Mouse (Mus musculus): ENCODE data around the gene Shkbp1. TPM values are rescaled to one million over a fixed set of nuclear protein-coding genes. Genes with fewer than 3 reads are reported as not detected.

Gene Shkbp1
- 50.8 and 57.4 TPM in 2 replicates for polyA plus RNA-seq (2012; rRNA removed)

DNA sequence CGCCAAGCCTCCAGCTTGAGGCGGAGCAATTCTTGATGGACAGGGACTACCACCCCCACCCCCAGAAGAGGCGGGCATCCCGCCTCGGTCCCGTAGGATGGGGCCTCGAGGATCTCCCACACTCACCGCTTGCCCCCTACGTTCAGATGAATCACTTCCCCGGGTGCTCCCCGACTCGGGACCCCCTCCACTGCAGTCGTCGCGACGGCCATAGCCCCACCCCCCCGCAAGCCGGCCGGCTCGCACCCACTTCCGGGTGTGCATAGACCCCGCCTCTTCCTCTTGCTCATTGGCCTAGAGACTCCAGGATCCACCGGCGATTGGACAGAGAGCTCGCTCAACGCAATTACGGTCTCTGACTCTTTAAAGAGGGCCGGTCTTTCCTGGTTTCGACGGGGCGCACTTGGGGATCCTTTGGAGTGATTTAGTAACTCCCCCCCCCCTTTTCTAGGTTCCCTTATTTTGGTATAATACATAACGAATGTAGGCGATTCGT is at the start of gene Shkbp1:
Gene Shkbp1, minus strand, starts transcription at position 275 of the 496 bp plus-strand sequence.
- no peak for DNase-seq (ENCODE audit: low read depth)

DNA sequence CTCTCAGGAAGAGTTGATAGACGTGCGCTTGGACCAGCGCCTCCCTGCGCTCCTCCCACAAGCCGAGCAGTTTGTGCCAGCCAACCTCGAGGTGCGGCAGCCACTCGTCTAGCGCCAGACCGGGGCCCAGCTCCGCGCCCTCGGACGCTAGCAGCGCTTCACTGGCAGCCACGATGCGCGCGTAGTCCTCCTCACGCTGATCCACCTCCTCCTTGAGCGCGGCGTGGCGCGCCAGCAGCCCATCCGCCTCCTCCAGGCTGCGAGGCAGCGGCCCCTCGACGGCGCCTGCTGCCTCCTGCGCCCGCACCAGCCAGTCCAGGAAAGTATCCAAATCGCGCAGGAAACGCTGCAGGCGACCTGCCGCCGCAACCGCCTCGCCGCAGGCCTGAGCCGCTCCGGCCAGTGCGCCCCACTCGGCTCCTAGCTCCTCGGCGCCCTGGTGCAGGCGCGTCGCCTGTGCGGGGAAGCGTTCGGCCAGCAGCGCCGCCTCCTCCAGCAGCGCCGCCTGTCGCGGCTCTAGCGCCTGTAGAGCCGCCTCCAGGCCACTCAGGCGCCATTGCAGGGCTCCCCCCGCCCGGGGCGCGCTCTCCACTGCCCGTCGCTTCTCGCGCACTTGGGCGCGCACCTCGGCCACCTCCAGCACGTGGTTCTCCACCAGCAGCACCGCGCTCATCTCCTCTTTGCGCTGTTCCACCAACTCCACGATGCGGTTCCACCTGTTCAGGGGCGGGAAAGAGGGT is 48.6 kb upstream of the Shkbp1 start:
- no peak for DNase-seq (ENCODE audit: low read depth)

DNA sequence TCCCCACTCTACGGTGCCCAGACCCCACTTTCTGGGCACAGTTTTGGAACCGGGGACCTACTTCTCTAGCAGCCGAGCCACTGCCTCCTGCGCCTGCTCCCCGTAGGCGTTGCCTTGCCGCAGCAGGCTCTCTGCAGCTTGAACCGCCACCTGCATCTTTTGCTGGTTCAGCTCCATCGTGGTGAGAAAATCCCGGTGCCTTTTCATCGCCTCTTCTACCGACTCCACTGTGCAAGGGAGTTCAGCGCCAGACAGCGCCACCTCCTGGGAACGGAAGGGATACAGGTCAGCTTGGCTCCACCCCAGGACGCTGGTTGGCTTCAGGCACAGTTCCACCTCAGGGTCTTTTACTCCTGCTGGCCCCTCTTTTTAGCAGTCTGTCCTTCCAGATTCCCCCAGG is 46.9 kb upstream of the Shkbp1 start:
- DNase-seq (ENCODE audit: low read depth), result no peak

DNA sequence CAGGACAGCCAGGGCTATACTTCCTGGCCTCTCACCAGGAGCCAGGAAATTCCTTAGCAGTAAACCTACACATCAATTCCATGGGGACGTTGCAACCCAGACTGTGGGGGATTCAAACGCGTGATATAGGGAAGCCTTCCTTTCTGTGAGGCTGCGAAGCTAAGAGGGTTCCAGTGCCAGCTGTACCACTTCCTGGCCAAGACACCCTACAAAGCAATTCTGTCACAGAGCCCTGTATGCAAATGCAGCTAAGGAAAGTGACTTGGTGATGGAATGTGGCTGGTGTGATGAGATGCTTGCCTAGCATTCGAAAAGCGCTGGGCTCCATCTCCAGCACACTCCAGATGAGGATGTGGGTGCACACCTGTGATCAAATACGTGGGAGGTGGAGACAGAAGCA is 44.7 kb upstream of the Shkbp1 start:
- DNase-seq (ENCODE audit: low read depth), result no peak

DNA sequence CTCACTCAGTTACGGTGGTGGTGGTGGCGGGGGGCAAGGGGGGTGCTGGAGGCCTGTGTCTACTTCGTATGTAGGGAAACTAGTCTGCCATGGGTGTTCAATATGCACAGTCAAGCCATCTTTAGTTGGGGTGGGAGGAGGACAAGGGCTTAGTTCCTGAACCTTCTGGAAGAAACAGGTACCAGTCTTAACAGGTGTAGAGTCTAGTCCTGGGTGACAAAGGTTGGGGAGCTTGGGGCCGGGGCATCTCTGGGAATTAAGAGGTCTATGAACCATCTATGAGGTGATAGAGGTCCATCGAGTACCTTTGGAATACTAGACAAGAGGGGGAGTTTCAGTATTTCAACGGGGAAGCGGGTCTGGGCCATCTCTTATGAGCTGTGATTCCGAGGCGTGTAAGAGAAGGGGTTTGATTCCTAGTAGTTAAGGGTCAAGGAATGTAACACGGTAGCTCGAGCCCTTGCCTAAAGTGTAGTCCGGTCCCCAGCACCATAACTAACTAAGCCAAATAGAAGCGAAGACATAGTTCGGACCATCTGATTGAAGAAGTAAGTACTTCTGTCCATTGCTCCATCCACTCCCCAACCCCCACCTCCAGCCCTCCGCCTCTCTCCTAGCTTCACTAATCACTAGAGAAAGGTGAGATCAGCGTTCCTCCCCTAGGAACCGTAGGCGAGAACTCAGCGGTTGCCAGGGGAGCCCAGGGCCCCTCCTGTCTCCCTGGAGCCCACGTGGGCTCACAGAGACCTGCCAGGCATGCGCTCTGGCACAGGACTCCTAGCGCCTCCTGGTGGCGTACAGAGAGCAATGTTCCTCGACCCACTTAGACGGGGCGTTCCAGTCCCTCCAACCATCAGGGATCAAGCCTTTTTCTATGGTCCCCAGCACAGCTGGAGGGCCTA is 41.5 kb upstream of the Shkbp1 start:
- no peak for DNase-seq (ENCODE audit: low read depth)

DNA sequence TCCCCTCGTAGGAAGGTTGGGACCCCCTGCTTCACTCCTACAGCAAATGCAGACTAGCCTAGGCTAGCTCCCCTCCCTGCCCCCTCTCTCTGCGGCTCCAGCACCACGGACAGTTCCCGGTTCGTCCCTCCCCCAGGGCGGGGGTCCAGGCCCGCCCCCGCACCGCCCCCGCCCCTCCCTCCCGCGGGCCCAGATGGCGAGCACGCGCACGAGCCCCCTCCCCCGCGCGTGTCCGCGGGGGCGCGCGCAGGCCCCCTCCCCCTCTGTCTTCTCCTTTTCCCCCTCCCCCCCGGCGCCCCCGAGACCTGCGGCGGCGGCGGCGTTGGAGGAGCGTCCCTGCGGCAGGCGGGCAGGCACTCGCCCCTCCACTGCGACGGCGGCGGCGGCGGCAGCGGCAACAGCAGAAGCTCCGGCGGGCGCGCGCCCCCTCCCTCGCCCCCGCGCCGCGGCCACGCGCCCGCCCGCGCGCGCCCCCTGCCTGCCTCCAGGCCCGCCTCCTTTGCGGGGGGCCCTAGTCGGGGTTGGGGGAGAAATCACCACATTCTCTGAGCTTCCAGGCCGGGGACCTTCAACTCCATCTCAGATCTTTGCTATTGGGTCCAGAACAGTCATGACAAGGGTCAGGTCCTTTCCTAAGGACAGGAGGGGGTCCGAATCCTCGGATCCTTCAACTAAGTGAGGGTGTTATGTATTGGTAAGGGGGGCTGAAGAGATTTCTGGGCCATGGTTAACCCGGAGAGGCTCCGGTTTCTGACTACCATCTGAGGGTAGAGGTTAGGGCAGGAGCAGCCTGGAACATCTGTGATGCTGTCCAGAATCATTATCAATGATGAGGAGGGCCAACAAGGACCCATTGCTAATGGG is 40.6 kb upstream of the Shkbp1 start:
- DNase-seq (ENCODE audit: low read depth), result no peak

DNA sequence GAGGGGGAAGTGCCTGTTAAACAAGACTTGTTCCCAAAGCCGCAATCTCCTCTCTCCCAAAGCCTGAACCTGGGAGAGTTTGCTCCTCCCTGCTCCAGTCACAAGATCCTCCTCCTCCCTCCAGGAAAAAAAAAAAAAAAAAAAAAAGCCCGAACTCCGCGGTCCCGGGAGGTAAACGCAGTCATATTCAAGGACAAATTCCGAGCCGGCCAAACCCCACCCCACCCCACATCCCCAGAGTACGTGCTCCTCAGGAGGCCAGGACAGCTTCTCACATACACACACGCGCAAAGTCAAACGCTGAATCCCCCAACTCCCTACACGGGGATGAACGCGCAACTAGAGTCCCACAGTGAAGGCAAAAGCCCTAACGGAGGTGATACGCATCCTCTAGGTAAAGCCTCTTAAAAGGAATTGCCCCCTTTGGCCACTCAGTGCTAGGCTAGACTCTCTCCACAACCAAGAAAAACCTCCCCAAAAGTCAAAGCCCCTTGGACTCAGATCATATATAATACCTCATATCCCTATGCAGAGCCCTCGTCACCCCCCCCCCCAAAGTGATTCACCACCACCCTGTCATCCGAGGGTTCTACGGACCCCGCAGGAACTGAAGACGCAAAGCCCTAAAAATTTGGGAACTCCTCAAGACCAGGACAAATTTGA is 39.8 kb upstream of the Shkbp1 start:
- DNase-seq (ENCODE audit: low read depth), result no peak

DNA sequence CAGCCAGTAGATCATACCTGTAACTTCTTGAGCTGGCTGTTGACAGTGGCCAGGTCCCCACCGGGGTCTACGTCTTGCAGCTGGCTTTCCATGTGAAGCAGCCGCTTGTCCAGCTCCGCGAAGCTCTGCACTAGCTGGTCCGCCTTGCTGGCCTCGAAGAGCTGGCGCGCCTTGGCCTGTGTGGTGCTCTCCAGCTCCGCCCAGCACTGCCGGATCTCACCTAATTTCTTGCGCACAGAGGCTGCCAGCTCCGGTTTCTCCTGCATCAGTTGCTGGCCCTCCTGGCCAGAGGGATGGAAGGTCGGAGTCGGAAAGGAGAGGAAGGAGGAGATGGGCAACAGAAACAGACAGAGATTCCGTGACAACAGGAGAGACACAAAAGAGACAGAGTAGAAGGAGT is 35.6 kb upstream of the Shkbp1 start:
- no peak for DNase-seq (ENCODE audit: low read depth)

DNA sequence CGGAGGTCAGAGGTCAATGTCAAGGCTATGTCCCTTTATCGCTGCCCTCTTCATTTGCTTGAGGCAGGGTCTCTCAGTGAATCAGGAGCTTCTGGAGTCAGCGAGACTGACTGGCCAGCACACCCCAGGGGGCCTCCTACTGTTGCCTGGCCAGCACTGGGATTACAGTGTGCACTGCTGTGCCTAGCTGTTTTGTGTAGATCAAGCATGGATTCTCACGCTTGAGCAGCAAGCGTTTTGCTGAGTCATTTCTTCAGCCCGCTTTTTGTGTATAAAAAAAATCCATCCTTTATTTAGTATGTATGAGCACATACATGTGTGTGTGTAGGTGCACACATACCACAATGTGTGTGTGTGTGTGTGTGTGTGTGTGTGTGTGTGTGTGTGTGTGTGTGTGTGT is 33.4 kb upstream of the Shkbp1 start:
- no peak for DNase-seq (ENCODE audit: low read depth)

DNA sequence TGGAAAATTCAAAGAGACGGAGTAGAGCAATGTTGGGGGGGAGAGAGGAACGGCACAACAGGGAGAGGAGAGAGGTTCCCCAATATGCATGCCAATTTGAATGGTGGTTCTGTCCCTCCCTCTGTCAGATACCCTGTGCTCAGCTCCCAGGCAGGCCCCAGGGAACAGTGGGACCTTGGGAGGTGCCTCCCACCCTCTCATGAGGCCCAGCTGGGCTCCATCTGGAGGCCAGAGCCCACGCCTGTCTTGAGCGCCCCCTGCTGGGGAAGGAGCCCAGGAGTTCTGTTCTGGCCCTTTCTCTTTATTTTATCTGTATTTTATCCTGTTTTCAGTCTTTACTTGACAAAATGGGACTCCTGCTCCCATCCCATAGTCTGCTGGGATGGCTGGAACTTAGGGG is 28.9 kb upstream of the Shkbp1 start:
- DNase-seq (ENCODE audit: low read depth), result no peak

DNA sequence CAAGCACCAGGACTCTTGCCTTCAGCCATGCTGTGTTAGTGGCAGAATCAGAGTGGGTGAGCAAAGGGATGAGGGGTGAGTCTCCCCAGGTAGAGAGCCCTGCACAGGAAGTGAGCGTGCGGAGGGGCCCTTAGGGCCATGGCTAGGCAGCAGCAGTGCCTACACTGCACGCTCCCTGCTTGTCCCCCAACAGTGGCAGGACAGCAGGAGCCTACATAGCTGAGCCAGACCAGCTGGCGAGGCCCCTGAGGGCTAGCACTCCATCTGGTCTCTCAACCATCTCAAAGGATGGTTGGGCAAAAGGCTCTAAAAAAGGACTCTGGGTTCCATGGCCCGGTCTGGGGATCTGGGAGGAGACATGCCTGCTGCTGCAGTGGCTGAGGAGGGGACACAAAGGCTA is 28.3 kb upstream of the Shkbp1 start:
- DNase-seq (ENCODE audit: low read depth), result no peak

DNA sequence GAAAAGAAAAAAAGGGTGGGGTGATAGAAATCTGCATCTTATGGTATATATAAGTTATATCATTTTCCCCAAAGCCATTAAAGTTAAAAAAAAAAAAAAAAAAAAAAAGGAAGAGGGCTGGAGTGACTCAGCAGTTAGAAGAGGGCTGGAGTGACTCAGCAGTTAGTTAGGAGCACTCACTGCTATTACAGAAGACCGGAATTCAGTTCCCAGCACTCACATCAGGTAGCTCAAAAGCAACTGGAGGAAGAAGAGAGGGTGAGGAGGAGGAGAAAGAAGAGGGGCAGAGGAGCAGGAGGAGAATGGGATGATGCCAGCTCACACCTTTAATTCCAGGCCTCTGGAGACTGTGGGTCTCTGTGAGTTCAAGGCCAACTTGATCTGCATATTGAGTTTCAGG is 27.4 kb upstream of the Shkbp1 start:
- DNase-seq (ENCODE audit: low read depth), result no peak

DNA sequence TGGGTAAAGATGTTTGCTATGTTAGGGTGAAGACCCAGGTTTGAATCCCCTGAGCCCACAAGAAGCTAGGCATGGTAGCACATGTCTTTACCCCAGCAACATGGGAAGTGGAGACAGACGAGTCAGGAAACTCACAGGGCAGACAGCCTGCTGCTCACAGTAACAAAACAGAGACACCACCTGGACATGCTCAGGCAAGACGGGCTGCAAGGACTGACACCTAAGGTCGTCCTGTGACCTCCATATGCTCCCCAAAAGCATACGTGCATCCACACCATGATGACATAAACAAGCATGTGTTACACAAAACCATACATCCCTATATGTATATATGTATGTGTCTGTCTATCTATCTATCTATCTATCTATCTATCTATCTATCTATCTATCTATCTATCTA is 25.7 kb upstream of the Shkbp1 start:
- DNase-seq (ENCODE audit: low read depth), result no peak

DNA sequence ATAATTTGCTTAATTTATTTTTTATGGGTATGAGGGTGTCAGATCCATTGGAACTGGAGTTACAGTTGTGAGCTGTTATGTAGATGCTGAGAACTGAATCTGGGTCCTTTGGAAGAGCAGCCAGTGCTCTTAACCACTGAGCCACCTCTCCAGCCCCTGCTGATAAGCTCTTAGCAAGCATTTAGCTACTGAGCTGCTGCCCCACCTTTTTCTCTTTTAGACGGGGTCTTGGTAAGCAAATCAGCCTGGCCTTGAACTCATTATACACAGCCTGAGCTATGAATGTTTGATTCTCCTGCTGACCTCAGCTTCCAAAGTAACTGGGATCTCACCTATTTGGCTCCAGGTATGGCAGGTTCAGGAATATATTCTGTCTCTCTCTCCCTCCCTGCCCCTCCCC is 25.2 kb upstream of the Shkbp1 start:
- DNase-seq (ENCODE audit: low read depth), result no peak

DNA sequence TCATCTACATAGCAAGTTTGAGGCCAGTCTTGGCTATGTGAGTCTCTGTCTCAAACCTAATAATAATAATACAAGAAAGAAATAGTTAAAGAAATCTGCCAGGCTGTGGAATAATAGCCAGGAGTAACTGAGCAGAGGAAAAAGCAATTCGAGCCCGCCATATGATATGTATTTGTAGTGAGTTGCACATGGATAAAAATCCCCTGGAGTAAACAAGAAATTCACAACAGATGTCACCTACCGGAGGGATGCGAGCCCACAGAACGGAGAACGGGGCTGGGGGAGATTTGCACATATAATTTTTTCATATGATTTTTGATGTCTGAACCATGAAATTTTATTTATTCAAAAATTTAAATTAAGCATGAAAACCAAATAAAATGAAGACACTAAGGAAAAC is 24.0 kb upstream of the Shkbp1 start:
- DNase-seq (ENCODE audit: low read depth), result no peak

DNA sequence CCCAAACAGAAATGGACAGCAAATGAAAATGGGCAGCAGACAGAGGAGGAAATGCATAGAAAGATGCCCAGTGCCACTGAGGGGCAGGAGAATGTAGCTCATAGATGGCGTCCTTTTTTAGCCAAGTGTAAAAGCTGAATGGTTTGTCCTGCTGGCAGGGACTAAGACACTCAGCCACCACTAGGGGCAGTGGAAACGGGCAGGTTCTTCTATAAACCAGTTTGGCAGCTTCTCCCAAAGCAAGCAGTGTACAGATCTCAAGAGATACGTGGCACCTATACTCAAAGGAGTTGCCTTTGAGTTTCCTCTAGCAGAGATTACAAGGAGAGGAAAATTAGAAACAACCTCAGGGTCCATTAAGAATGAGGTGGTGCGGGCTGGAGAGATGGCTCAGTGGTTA is 22.6 kb upstream of the Shkbp1 start:
- no peak for DNase-seq (ENCODE audit: low read depth)

DNA sequence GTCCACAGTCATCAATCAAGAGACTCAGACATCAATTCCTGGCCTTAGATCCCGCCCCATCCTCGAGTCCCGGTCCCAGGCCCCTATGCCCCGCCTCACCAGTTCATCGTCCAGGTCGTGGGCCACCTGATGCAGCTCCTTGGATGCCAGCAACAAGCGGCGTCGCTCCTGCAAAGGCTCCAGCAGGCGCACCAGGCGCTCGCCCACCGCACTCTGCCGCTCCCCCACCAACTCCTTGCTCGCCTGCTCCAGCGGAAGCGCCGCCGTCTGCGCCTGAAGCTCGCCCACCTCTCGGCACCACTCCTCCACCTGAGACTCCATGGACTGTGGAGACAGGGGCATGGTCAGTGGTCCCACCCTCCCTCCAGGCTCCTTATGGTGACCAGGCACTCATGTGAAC is 19.5 kb upstream of the Shkbp1 start:
- DNase-seq (ENCODE audit: low read depth), result no peak

DNA sequence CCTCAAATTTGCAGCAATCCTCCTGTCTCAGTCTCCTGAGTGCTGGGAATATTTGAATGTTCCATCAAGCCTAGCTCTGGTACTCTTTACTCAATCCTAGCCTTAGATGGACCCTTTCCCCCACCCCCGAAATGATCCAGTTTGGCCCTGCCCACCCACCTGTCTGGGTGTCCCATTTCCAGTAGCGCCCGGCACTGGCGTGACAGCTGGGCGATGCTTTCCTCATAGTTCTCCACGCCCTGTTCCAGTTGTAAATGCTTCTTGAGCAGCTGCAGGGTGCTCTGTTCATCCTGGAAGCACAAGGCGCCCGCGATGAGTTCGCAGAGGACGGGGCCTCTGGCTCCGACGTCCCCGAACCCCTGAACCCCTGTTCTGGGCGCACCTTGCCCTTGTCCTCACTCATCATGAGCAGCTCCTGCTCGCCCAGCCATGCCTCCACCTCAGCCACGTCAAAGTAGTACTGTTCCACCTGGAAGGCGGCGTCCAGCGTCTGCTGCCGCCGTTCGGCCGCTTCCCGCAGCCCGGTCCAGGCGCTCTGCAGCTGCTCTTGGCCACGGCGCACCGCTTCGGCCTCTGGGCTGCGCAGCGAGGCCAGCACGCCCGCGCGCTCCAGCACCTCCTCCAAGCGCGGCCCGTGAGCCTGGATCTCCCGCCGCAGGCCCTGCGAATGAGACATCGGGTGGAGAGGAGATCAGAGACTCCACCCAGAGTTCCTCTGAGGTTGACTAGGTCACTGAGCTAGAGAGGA is 16.1 kb upstream of the Shkbp1 start:
- no peak for DNase-seq (ENCODE audit: low read depth)

DNA sequence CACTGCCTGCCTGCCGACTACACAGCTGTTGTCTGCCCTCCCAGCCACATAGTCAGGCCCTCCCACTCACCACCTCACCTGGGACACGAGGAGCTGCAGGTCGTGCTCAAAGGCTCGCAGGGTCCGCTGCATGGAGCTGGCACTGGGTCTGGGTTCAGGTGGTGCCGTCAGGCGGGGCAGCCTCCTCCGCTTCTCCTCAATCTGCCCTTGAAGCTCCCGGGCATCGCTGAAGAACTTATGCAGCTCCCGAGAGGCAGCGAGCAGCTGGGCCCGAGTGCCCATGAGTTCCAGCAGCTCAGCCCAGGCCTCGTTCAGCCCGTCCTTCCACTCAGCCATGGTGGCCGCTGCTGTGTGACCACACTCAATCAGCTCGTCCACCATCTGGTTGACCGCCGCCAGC is 13.3 kb upstream of the Shkbp1 start:
- no peak for DNase-seq (ENCODE audit: low read depth)

DNA sequence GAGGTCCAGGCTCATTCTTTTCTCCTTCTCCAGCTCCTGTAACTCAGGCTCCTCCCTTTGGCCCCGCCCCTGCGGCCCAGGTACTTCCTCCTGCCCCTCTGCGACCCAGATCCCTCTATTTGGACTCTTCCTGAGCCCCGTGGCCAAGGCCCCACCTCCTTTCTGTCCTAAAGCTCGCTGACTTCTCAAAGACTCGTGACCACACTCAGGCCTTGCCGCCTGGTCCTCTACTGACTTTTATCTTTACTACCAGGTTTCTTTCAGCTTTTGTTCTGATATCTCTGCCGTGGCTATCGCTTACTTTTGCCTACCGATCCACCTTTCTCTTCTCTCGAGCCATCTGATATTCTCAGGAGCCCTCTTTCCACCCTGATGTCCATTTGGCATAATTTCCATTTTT is 12.2 kb upstream of the Shkbp1 start:
- DNase-seq (ENCODE audit: low read depth), result no peak

All from gonadal fat pad, adult 2 months (tissue).